Mouse (Mus musculus) neutrophil, adult 65 days (primary cell): ENCODE results near the gene Mum1l1. TPM values are rescaled to one million over a fixed set of nuclear protein-coding genes. Genes with fewer than 3 reads are reported as not detected.

ENCODE experiments used
- total RNA-seq: library from RNA; stranded (reverse); gene quantifications from 2 replicates; pipeline ENCODE4 v1.2.4, GENCODE M21; 2023

Mum1l1 gene
- not detected in 2 replicates for total RNA-seq

DNA sequence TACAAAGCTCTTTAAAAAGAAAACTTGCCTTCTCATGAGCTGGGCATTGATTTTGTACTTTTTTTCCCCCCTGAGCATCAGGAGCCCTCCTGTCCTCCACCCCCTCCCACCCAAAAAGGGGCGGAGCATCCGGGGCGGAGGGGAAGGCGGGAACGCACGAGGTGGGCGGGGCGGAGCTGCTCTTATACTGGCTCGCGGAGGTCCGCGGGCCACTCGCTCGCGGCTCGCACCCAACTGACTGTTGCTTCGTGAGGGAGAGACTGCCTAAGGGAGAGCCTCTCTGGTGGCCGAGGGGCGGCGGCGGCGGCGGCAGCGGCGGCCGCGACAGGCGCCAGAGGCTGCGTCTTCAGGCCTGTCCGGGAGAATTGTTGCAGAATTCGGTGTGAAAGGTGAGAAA is at the start of gene Mum1l1:
Gene Mum1l1 (plus strand): TSS at position 214 of the 397 bp plus-strand sequence.

DNA sequence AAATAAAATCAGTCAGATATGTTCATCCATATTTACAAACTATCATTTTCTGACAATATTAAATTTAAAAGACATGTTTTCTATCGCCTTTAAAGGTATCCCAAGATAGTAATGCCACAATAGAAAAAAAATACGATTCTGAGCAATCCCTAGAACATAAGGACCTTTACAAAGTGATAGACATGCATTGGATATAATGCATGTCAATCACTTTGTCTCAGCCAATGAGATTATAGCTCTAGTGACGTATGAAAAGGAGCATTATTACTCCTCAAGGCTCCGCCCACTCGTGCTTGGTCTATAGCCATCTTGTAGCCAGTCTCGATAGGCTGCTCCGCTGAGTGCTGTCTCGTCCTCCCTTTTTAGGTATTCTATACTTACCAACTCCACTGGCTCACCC is 30.9 kb upstream of the Mum1l1 start, which contains the start of gene 4933428M09Rik:
Gene 4933428M09Rik (plus strand): TSS at position 301 of the 400 bp plus-strand sequence.

Other genes with a start within 250 kb of the Mum1l1 start
- not detected in 2 replicates for gene Serpina7, start 124.8 kb upstream of the Mum1l1 start, total RNA-seq
- not detected in 2 replicates for gene 4930513O06Rik, start 123.8 kb upstream of the Mum1l1 start, total RNA-seq
- not detected in 2 replicates for gene 4933428M09Rik, start 30.8 kb upstream of the Mum1l1 start, total RNA-seq
- gene Trap1a, start 123.6 kb downstream of the Mum1l1 start, total RNA-seq, result 0.34 TPM in 1 of 2 replicates, not detected in the other